Mouse (Mus musculus) embryonic facial prominence, embryonic 12.5 days (tissue): ENCODE measurements at regions not wholly inside any gene's neighbourhood (a gene's known extent, or its start where the extent isn't known, plus 50 kb on each side); places are given as distances from the start of the nearest gene placed in this dataset.
A peak's percentile ranks its signal among the peaks of the same experiment; 100 is the strongest.

Experiments used
- ATAC-seq: fragments of 200-750 bp; cut with Nextera tagmentation; 2 replicates; pipeline ENCODE4 v1.8.0; 2017; ENCODE audit not compliant: insufficient number of reproducible peaks, insufficient read depth, low FRiP score, low TSS enrichment
- H3K27ac ChIP-seq: fragments of 300-500 bp; sonication (generic); 2 replicates; pipeline ENCODE4 v1.5.1; 2016; ENCODE audit warnings: mild to moderate bottlenecking
- H3K27me3 ChIP-seq: fragments of 300-500 bp; sonication (generic); 2 replicates; pipeline ENCODE4 v1.6.1; 2016; ENCODE audit warnings: mild to moderate bottlenecking, moderate library complexity
- H3K36me3 ChIP-seq: fragments of 300-500 bp; sonication (generic); 2 replicates; pipeline ENCODE4 v1.6.1; 2016; ENCODE audit warnings: mild to moderate bottlenecking
- H3K4me1 ChIP-seq: fragments of 300-500 bp; sonication (generic); 2 replicates; pipeline ENCODE4 v1.6.1; 2016
- H3K4me2 ChIP-seq: fragments of 300-500 bp; sonication (generic); replicated peaks from 2 replicates; pipeline ENCODE4 v1.6.1; 2016; ENCODE audit warnings: mild to moderate bottlenecking, moderate library complexity
- H3K4me3 ChIP-seq: fragments of 300-500 bp; sonication (generic); 2 replicates; pipeline ENCODE4 v1.5.1; 2016; ENCODE audit warnings: mild to moderate bottlenecking
- H3K9ac ChIP-seq: fragments of 300-500 bp; sonication (generic); 2 replicates; pipeline ENCODE4 v1.6.1; 2016; ENCODE audit warnings: mild to moderate bottlenecking, moderate library complexity
- H3K9me3 ChIP-seq: fragments of 300-500 bp; sonication (generic); 2 replicates; pipeline ENCODE4 v1.6.1; 2016; ENCODE audit warnings: mild to moderate bottlenecking, moderate library complexity
- WGBS: fragments of 180-500 bp; shearing (Covaris S2); methylation state at CpG from one replicate; pipeline ENCODE4 v1.1.7; 2016; 5-methylcytosine and 5-hydroxymethylcytosine counted together

DNA sequence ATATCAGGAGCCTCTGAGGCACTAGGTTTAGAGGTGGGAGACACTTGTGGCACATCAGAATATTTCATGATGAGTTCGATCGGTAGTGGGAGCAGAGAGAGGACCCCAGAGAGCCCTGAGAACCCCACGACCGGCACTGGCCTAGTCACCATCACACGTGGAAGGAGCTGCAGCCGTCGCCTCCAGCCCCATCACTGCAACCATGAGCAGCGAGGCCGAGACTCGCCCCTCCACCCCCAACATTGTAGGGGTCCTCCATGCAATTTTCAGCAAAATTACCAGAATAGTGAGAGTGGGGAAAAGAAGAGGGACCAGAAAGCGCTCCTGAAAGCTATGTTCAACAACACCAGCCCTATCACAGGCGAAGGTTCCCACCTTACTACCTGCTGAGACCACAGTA, 297.0 kb downstream of the Edem1 start:
- 95% methylated on average over 12 of the region's 12 CpGs for WGBS
- Histone ChIP-seq H3K4me2 (no peak overlapping the region), H3K4me3 (no peak overlapping the region), H3K9me3 (no peaks in the 10 kb centered on the region), H3K36me3 (no peaks in the 10 kb centered on the region), H3K9ac (no peak overlapping the region), H3K4me1 (no peaks in the 10 kb centered on the region), H3K27ac (no peak overlapping the region), H3K27me3 (no peaks in the 10 kb centered on the region)
- ATAC-seq, result no peak

DNA sequence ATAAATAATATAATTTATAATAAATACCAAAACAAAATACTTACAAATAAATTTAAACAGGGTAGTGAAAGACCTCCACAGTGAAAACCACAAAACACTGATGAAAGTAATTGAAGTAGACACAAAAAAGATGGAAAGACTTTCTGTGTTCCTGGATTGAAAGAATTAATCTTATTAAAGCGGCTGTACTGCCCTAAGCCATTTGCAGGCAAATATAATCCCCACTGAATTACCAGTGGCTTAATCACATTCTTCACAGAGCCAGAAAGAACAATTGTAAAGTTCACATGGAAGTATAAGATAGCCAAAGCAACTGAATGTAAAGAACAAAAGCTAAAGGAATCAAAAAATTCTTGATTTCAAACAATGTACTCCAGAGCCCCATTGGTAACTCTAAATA, 298.8 kb downstream of the Edem1 start:
- H3K4me1 ChIP-seq, result no peaks in the 10 kb centered on the region
- no peaks in the 10 kb centered on the region for H3K9me3 ChIP-seq
- ATAC-seq, result no peak
- H3K4me2 ChIP-seq, result no peak overlapping the region
- no peak overlapping the region for H3K27ac ChIP-seq
- H3K9ac ChIP-seq, result no peak overlapping the region
- 80% methylated on average over 1 of the region's 1 CpGs for WGBS
- no peaks in the 10 kb centered on the region for H3K27me3 ChIP-seq
- H3K4me3 ChIP-seq, result no peak overlapping the region
- H3K36me3 ChIP-seq, result no peaks in the 10 kb centered on the region

- 76% methylated on average over 5 of the region's 5 CpGs for WGBS
- H3K9ac ChIP-seq, result no peak overlapping the region
- H3K4me1 ChIP-seq, result no peaks in the 10 kb centered on the region
- no peak for ATAC-seq
- H3K36me3 ChIP-seq, result no peaks in the 10 kb centered on the region
- H3K4me3 ChIP-seq, result no peak overlapping the region
- no peaks in the 10 kb centered on the region for H3K9me3 ChIP-seq
- no peak overlapping the region for H3K27ac ChIP-seq
- H3K4me2 ChIP-seq, result no peak overlapping the region
- no peaks in the 10 kb centered on the region for H3K27me3 ChIP-seq
Observed at GRCm38 (mm10) chr6:109146111-109146510, 317.7 kb downstream of the Edem1 start.

DNA sequence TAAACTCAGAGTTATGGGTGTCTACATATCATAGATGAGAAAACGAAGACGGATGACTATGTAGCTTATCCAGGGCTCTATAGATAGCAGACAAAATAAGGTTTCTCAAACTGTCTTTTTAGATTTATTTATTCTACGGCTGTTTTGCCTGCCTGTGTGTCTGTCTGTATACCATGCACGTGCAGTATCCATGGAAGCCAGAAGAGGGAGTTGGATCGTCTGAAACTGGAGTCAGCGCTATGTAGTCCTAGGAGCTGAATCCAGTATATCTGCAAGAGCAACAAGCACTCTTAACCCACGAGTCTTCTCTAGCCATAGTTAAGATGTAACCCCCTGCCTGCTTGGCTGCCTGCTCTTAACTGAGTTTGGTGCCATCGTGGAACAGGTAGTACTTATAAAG, 320.6 kb downstream of the Edem1 start:
- H3K9me3 ChIP-seq, result no peaks in the 10 kb centered on the region
- no peak overlapping the region for H3K27ac ChIP-seq
- no peak overlapping the region for H3K4me3 ChIP-seq
- H3K4me1 ChIP-seq, result no peaks in the 10 kb centered on the region
- H3K4me2 ChIP-seq, result no peak overlapping the region
- no peak for ATAC-seq
- H3K36me3 ChIP-seq, result no peaks in the 10 kb centered on the region
- 83% methylated on average over 8 of the region's 8 CpGs for WGBS
- no peaks in the 10 kb centered on the region for H3K27me3 ChIP-seq
- H3K9ac ChIP-seq, result no peak overlapping the region

GRCm38 (mm10) chr6:109150023-109150911, 321.8 kb downstream of the Edem1 start:
- ATAC-seq, result peak; percentile 56; the same call in 1 of the 2 replicates
- no peak overlapping the region for H3K27ac ChIP-seq
- H3K9ac ChIP-seq, result no peak overlapping the region
- no peaks in the 10 kb centered on the region for H3K27me3 ChIP-seq
- peak overlapping the region; percentile 33; the same call in 1 of the 2 replicates for H3K4me2 ChIP-seq
- H3K36me3 ChIP-seq, result no peaks in the 10 kb centered on the region
- 38% methylated on average over 22 of the region's 22 CpGs for WGBS
- H3K4me1 ChIP-seq, result no peaks in the 10 kb centered on the region
- H3K9me3 ChIP-seq, result no peaks in the 10 kb centered on the region
- H3K4me3 ChIP-seq, result no peak overlapping the region

- H3K27ac ChIP-seq, result no peak overlapping the region
- H3K4me1 ChIP-seq, result no peaks in the 10 kb centered on the region
- ATAC-seq, result no peak
- no peak overlapping the region for H3K9ac ChIP-seq
- no peaks in the 10 kb centered on the region for H3K9me3 ChIP-seq
- no peak overlapping the region for H3K4me3 ChIP-seq
- H3K36me3 ChIP-seq, result no peaks in the 10 kb centered on the region
- H3K27me3 ChIP-seq, result no peaks in the 10 kb centered on the region
- WGBS, result 77% methylated on average over 9 of the region's 9 CpGs
- no peak overlapping the region for H3K4me2 ChIP-seq
Observed at GRCm38 (mm10) chr6:109150912-109151256, 322.4 kb downstream of the Edem1 start.

GRCm38 (mm10) chr6:109153624-109154023, 325.2 kb downstream of the Edem1 start:
- Histone ChIP-seq H3K36me3 (no peaks in the 10 kb centered on the region), H3K4me2 (no peak overlapping the region), H3K9me3 (no peaks in the 10 kb centered on the region), H3K9ac (no peak overlapping the region), H3K4me1 (no peaks in the 10 kb centered on the region), H3K27me3 (no peaks in the 10 kb centered on the region), H3K4me3 (no peak overlapping the region), H3K27ac (no peak overlapping the region)
- ATAC-seq, result no peak
- 66% methylated on average over 7 of the region's 7 CpGs for WGBS

DNA sequence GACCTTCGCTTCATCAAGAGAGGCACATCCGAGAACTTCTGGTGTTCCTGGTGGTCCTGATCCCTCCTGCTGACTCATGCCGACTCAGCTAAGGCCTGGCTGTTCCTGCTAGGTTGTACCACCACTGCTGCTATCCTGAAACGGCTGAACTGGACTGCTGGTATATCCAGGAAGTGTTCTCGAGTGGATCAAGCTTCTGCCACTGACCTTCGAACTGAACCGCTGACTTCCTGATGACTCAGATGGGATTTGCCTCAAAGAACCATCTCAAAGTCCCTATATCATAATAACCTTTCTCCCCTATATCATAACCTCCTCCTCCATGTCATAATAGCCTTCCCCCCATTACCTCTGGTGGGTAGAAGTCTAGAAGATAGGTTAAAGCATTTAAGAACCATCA, 331.1 kb downstream of the Edem1 start:
- ATAC-seq, result no peak
- Histone ChIP-seq H3K4me1 (no peaks in the 10 kb centered on the region), H3K9ac (no peak overlapping the region), H3K9me3 (no peaks in the 10 kb centered on the region), H3K27me3 (no peaks in the 10 kb centered on the region), H3K4me2 (no peak overlapping the region), H3K36me3 (no peaks in the 10 kb centered on the region), H3K27ac (no peak overlapping the region), H3K4me3 (no peak overlapping the region)
- 86% methylated on average over 7 of the region's 7 CpGs for WGBS

GRCm38 (mm10) chr6:109167439-109167838, 339.0 kb downstream of the Edem1 start:
- H3K4me1 ChIP-seq, result no peaks in the 10 kb centered on the region
- H3K36me3 ChIP-seq, result no peaks in the 10 kb centered on the region
- H3K4me2 ChIP-seq, result no peak overlapping the region
- no peak for ATAC-seq
- H3K9ac ChIP-seq, result no peak overlapping the region
- no peaks in the 10 kb centered on the region for H3K9me3 ChIP-seq
- H3K27ac ChIP-seq, result no peak overlapping the region
- H3K4me3 ChIP-seq, result no peak overlapping the region
- no peaks in the 10 kb centered on the region for H3K27me3 ChIP-seq
- WGBS, result 73% methylated on average over 5 of the region's 5 CpGs

- no peak for ATAC-seq
- 60% methylated on average over 6 of the region's 6 CpGs for WGBS
- Histone ChIP-seq H3K9me3 (no peaks in the 10 kb centered on the region), H3K4me3 (no peak overlapping the region), H3K36me3 (no peaks in the 10 kb centered on the region), H3K4me2 (no peak overlapping the region), H3K27me3 (no peaks in the 10 kb centered on the region), H3K27ac (no peak overlapping the region), H3K9ac (no peak overlapping the region), H3K4me1 (no peaks in the 10 kb centered on the region)
Observed at GRCm38 (mm10) chr6:109172104-109172850, 343.8 kb downstream of the Edem1 start.

- Histone ChIP-seq H3K9me3 (no peaks in the 10 kb centered on the region), H3K27ac (no peak overlapping the region), H3K9ac (no peak overlapping the region), H3K4me3 (no peak overlapping the region), H3K4me1 (no peaks in the 10 kb centered on the region), H3K4me2 (no peak overlapping the region), H3K27me3 (no peaks in the 10 kb centered on the region), H3K36me3 (no peaks in the 10 kb centered on the region)
- ATAC-seq, result no peak
- WGBS, result 73% methylated on average over 1 of the region's 1 CpGs
Observed at GRCm38 (mm10) chr6:109173015-109173414, 344.6 kb downstream of the Edem1 start.

- H3K9me3 ChIP-seq, result no peaks in the 10 kb centered on the region
- H3K36me3 ChIP-seq, result no peaks in the 10 kb centered on the region
- WGBS, result 29% methylated on average over 3 of the region's 3 CpGs
- H3K9ac ChIP-seq, result no peak overlapping the region
- H3K4me2 ChIP-seq, result no peak overlapping the region
- no peaks in the 10 kb centered on the region for H3K4me1 ChIP-seq
- H3K4me3 ChIP-seq, result no peak overlapping the region
- ATAC-seq, result no peak
- H3K27ac ChIP-seq, result no peak overlapping the region
- H3K27me3 ChIP-seq, result no peaks in the 10 kb centered on the region
Observed at GRCm38 (mm10) chr6:109176876-109177275, 348.4 kb downstream of the Edem1 start.
